Mouse (Mus musculus): ENCODE data around the gene Pif1. TPM values are rescaled to one million over a fixed set of nuclear protein-coding genes. Genes with fewer than 3 reads are reported as not detected.

Gene Pif1
- polyA plus RNA-seq, 1 experiment from 2014 or later, result 9.5 TPM

- peak; percentile 52 for ATAC-seq (replicated peaks; ENCODE audit: insufficient number of reproducible peaks, low FRiP score, low TSS enrichment)
- WGBS (ENCODE audit: insufficient replicate concordance), result under 1% methylated on average over 66 of the region's 78 CpGs
- peak overlapping the region; percentile 91 for H3K4me2 ChIP-seq
- no peaks in the 10 kb centered on the region for H3K9me3 ChIP-seq (replicated peaks; ENCODE audit: control insufficient read depth, low read length)
- peak overlapping the region; percentile 96 for H3K9ac ChIP-seq (ENCODE audit: low read depth, low read length)
- peaks cover 2% of the 10 kb centered on the region; the same call in 1 of the 2 replicates for H3K4me1 ChIP-seq (ENCODE audit: control insufficient read depth, insufficient read depth, low read length)
- peak overlapping the region; percentile 71 for H3K4me3 ChIP-seq (ENCODE audit: low read depth, low read length)
- H3K36me3 ChIP-seq (ENCODE audit: control insufficient read depth, insufficient read depth, low read length), result no peaks in the 10 kb centered on the region
- H3K27ac ChIP-seq (ENCODE audit: low read depth, low read length), result peak overlapping the region; percentile 95
- H3K27me3 ChIP-seq (ENCODE audit: control insufficient read depth, insufficient read depth, low read length), result no peaks in the 10 kb centered on the region
Observed at GRCm38 (mm10) chr9:65630631-65631353, 43.8 kb downstream of the Pif1 start.

GRCm38 (mm10) chr9:65631354-65632021 lies 44.5 kb downstream of the Pif1 start:
- peaks cover 2% of the 10 kb centered on the region; the same call in 1 of the 2 replicates for H3K4me1 ChIP-seq (ENCODE audit: control insufficient read depth, insufficient read depth, low read length)
- no peaks in the 10 kb centered on the region for H3K36me3 ChIP-seq (ENCODE audit: control insufficient read depth, insufficient read depth, low read length)
- no peak for ATAC-seq (replicated peaks; ENCODE audit: insufficient number of reproducible peaks, low FRiP score, low TSS enrichment)
- peak overlapping the region; percentile 95 for H3K27ac ChIP-seq (ENCODE audit: low read depth, low read length)
- H3K4me2 ChIP-seq, result peak overlapping the region; percentile 91
- no peaks in the 10 kb centered on the region for H3K27me3 ChIP-seq (ENCODE audit: control insufficient read depth, insufficient read depth, low read length)
- H3K4me3 ChIP-seq (ENCODE audit: low read depth, low read length), result peak overlapping the region; percentile 71
- peak overlapping the region; percentile 96 for H3K9ac ChIP-seq (ENCODE audit: low read depth, low read length)
- WGBS (ENCODE audit: insufficient replicate concordance), result 5% methylated on average over 16 of the region's 16 CpGs
- no peaks in the 10 kb centered on the region for H3K9me3 ChIP-seq (replicated peaks; ENCODE audit: control insufficient read depth, low read length)

GRCm38 (mm10) chr9:65635766-65636165 lies 48.8 kb downstream of the Pif1 start:
- 70% methylated on average over 1 of the region's 1 CpGs for WGBS (ENCODE audit: insufficient replicate concordance)
- H3K4me2 ChIP-seq, result no peak overlapping the region
- H3K27me3 ChIP-seq (ENCODE audit: control insufficient read depth, insufficient read depth, low read length), result no peaks in the 10 kb centered on the region
- no peaks in the 10 kb centered on the region for H3K36me3 ChIP-seq (ENCODE audit: control insufficient read depth, insufficient read depth, low read length)
- no peak overlapping the region for H3K4me3 ChIP-seq (ENCODE audit: low read depth, low read length)
- no peak overlapping the region for H3K9ac ChIP-seq (ENCODE audit: low read depth, low read length)
- ATAC-seq (replicated peaks; ENCODE audit: insufficient number of reproducible peaks, low FRiP score, low TSS enrichment), result no peak
- H3K9me3 ChIP-seq (replicated peaks; ENCODE audit: control insufficient read depth, low read length), result no peaks in the 10 kb centered on the region
- no peak overlapping the region for H3K27ac ChIP-seq (ENCODE audit: low read depth, low read length)
- H3K4me1 ChIP-seq (ENCODE audit: control insufficient read depth, insufficient read depth, low read length), result peaks cover 26% of the 10 kb centered on the region

- no peak overlapping the region for H3K27ac ChIP-seq (ENCODE audit: low read depth, low read length)
- H3K4me2 ChIP-seq, result no peak overlapping the region
- peaks cover 35% of the 10 kb centered on the region for H3K4me1 ChIP-seq (ENCODE audit: control insufficient read depth, insufficient read depth, low read length)
- no peaks in the 10 kb centered on the region for H3K27me3 ChIP-seq (ENCODE audit: control insufficient read depth, insufficient read depth, low read length)
- no peaks in the 10 kb centered on the region for H3K36me3 ChIP-seq (ENCODE audit: control insufficient read depth, insufficient read depth, low read length)
- ATAC-seq (replicated peaks; ENCODE audit: insufficient number of reproducible peaks, low FRiP score, low TSS enrichment), result no peak
- H3K4me3 ChIP-seq (ENCODE audit: low read depth, low read length), result no peak overlapping the region
- no peak overlapping the region for H3K9ac ChIP-seq (ENCODE audit: low read depth, low read length)
- no peaks in the 10 kb centered on the region for H3K9me3 ChIP-seq (replicated peaks; ENCODE audit: control insufficient read depth, low read length)
- WGBS (ENCODE audit: insufficient replicate concordance), result 84% methylated on average over 4 of the region's 4 CpGs
Observed at GRCm38 (mm10) chr9:65636926-65637325, 50.0 kb downstream of the Pif1 start.

GRCm38 (mm10) chr9:65639065-65639464 lies 52.1 kb downstream of the Pif1 start:
- 35% methylated on average over 5 of the region's 5 CpGs for WGBS (ENCODE audit: insufficient replicate concordance)
- Histone ChIP-seq H3K27ac (ENCODE audit: low read depth, low read length) (peak overlapping the region; percentile 86), H3K4me1 (ENCODE audit: control insufficient read depth, insufficient read depth, low read length) (peaks cover 36% of the 10 kb centered on the region), H3K9me3 (replicated peaks; ENCODE audit: control insufficient read depth, low read length) (no peaks in the 10 kb centered on the region), H3K9ac (ENCODE audit: low read depth, low read length) (peak overlapping the region; percentile 58; the same call in 1 of the 2 replicates), H3K27me3 (ENCODE audit: control insufficient read depth, insufficient read depth, low read length) (no peaks in the 10 kb centered on the region), H3K36me3 (ENCODE audit: control insufficient read depth, insufficient read depth, low read length) (no peaks in the 10 kb centered on the region), H3K4me3 (ENCODE audit: low read depth, low read length) (no peak overlapping the region), H3K4me2 (peak overlapping the region; percentile 29; the same call in 1 of the 2 replicates)
- ATAC-seq (replicated peaks; ENCODE audit: insufficient number of reproducible peaks, low FRiP score, low TSS enrichment), result 0 out of 2 replicates have a peak, but pooled peaks have one; percentile 52

GRCm38 (mm10) chr9:65640838-65641410 lies 54.0 kb downstream of the Pif1 start:
- ATAC-seq (replicated peaks; ENCODE audit: insufficient number of reproducible peaks, low FRiP score, low TSS enrichment), result no peak
- peak overlapping the region; percentile 25 for H3K4me2 ChIP-seq
- no peak overlapping the region for H3K4me3 ChIP-seq (ENCODE audit: low read depth, low read length)
- no peak overlapping the region for H3K9ac ChIP-seq (ENCODE audit: low read depth, low read length)
- no peaks in the 10 kb centered on the region for H3K36me3 ChIP-seq (ENCODE audit: control insufficient read depth, insufficient read depth, low read length)
- H3K27ac ChIP-seq (ENCODE audit: low read depth, low read length), result peak overlapping the region; percentile 54
- 2% methylated on average over 5 of the region's 5 CpGs for WGBS (ENCODE audit: insufficient replicate concordance)
- no peaks in the 10 kb centered on the region for H3K27me3 ChIP-seq (ENCODE audit: control insufficient read depth, insufficient read depth, low read length)
- H3K9me3 ChIP-seq (replicated peaks; ENCODE audit: control insufficient read depth, low read length), result no peaks in the 10 kb centered on the region
- peaks cover 47% of the 10 kb centered on the region for H3K4me1 ChIP-seq (ENCODE audit: control insufficient read depth, insufficient read depth, low read length)

- H3K9ac ChIP-seq (ENCODE audit: low read depth, low read length), result peak overlapping the region; percentile 40
- no peaks in the 10 kb centered on the region for H3K9me3 ChIP-seq (replicated peaks; ENCODE audit: control insufficient read depth, low read length)
- no peaks in the 10 kb centered on the region for H3K27me3 ChIP-seq (ENCODE audit: control insufficient read depth, insufficient read depth, low read length)
- H3K36me3 ChIP-seq (ENCODE audit: control insufficient read depth, insufficient read depth, low read length), result no peaks in the 10 kb centered on the region
- 12% methylated on average over 12 of the region's 12 CpGs for WGBS (ENCODE audit: insufficient replicate concordance)
- peaks cover 53% of the 10 kb centered on the region for H3K4me1 ChIP-seq (ENCODE audit: control insufficient read depth, insufficient read depth, low read length)
- peak overlapping the region; percentile 17; the same call in 1 of the 2 replicates for H3K27ac ChIP-seq (ENCODE audit: low read depth, low read length)
- H3K4me2 ChIP-seq, result peak overlapping the region; percentile 25
- H3K4me3 ChIP-seq (ENCODE audit: low read depth, low read length), result no peak overlapping the region
- no peak for ATAC-seq (replicated peaks; ENCODE audit: insufficient number of reproducible peaks, low FRiP score, low TSS enrichment)
Observed at GRCm38 (mm10) chr9:65641446-65642052, 54.6 kb downstream of the Pif1 start.

GRCm38 (mm10) chr9:65642546-65642945 lies 55.6 kb downstream of the Pif1 start:
- H3K4me1 ChIP-seq (ENCODE audit: control insufficient read depth, insufficient read depth, low read length), result peaks cover 55% of the 10 kb centered on the region
- no peak overlapping the region for H3K4me2 ChIP-seq
- no peak overlapping the region for H3K27ac ChIP-seq (ENCODE audit: low read depth, low read length)
- no peaks in the 10 kb centered on the region for H3K27me3 ChIP-seq (ENCODE audit: control insufficient read depth, insufficient read depth, low read length)
- H3K36me3 ChIP-seq (ENCODE audit: control insufficient read depth, insufficient read depth, low read length), result no peaks in the 10 kb centered on the region
- H3K9ac ChIP-seq (ENCODE audit: low read depth, low read length), result no peak overlapping the region
- no peak for ATAC-seq (replicated peaks; ENCODE audit: insufficient number of reproducible peaks, low FRiP score, low TSS enrichment)
- H3K9me3 ChIP-seq (replicated peaks; ENCODE audit: control insufficient read depth, low read length), result no peaks in the 10 kb centered on the region
- no peak overlapping the region for H3K4me3 ChIP-seq (ENCODE audit: low read depth, low read length)

Measured in heart, embryonic 11.5 days (tissue).